Mouse (Mus musculus): ENCODE data around the gene Arhgdig. TPM values are rescaled to one million over a fixed set of nuclear protein-coding genes. Genes with fewer than 3 reads are reported as not detected.
A peak's percentile ranks its signal among the peaks of the same experiment; 100 is the strongest.
"Not testable (repeated sequence)": the region's sequence is repeated elsewhere in the genome, so short reads cannot be mapped to it uniquely, and the experiment has no call there.

The Arhgdig gene
- polyA plus RNA-seq, 1 experiment from 2014 or later, result 21.7 TPM

DNA sequence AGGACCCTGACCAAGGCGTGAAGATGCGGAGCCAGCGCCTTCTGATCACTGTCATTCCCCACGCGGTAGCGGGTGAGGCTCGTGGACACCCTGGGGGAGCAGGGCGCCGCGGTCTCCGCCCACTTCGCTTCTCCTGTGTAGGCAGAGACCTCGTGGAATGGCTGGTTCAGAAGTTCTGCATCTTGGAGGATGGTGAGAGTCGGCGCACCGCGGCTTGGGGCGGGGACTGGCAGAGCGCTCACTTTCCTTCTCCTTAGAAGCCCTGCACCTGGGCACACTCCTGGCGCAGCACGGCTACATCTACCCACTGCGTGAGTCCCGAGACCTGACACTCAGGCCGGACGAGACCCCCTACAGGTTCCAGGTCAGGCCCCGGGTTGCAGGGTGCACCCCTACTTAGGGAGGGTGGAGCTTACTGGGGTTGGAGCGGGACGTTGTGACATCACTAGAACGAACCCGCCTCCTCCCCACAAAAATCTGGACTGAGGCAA lies 4.2 kb downstream of the Arhgdig start:
- DNase-seq, result no peak
- peak overlapping the region; percentile 60 for H3K9ac ChIP-seq
- H3K4me2 ChIP-seq, result peak overlapping the region; percentile 98
- H3K4me3 ChIP-seq (replicated peaks), result peak overlapping the region; percentile 62
- H3K9me3 ChIP-seq (replicated peaks), result no peaks in the 10 kb centered on the region
- 2% methylated on average over 30 of the region's 30 CpGs for WGBS (ENCODE audit: insufficient replicate concordance)
- H3K27me3 ChIP-seq, result peaks cover 85% of the 10 kb centered on the region
- H3K27ac ChIP-seq, result no peak overlapping the region
- H3K36me3 ChIP-seq, result no peaks in the 10 kb centered on the region
- ATAC-seq (ENCODE audit: low read depth), result no peak
- peaks cover 61% of the 10 kb centered on the region for H3K4me1 ChIP-seq (replicated peaks)

DNA sequence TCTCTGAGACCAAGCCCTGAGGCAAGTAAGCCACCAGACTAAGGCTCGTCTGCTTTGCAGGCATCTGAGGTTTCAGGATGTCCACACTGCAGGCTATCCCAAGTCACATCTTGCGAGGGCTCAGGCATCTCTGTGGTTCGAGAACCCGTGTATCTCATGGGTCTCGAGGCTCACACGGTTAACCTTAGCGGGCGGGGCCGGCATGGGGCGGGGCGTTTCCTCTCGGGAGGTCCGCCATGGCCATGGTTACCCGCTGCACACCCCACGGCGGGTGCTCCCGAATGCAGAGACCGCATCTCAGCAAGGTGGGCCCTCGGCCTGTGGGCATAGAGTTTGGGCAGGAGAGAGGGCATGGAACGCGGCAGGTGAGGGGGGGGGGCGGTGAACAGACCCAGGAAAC lies 4.8 kb downstream of the Arhgdig start, which contains the start of gene Rgs11:
Gene Rgs11, plus strand, starts transcription at position 215 of the 400 bp plus-strand sequence.
- H3K27me3 ChIP-seq, result peaks cover 78% of the 10 kb centered on the region
- peak within 1 kb of the TSS; percentile 71 for H3K4me3 ChIP-seq (replicated peaks)
- WGBS (ENCODE audit: insufficient replicate concordance), result under 1% methylated on average over 22 of the region's 22 CpGs
- peaks cover 67% of the 10 kb centered on the region for H3K4me1 ChIP-seq (replicated peaks)
- peak within 1 kb of the TSS; percentile 48 for H3K27ac ChIP-seq
- ATAC-seq (ENCODE audit: low read depth) (no peak), DNase-seq (peak; percentile 48)
- no peaks in the 10 kb centered on the region for H3K9me3 ChIP-seq (replicated peaks)
- H3K9ac ChIP-seq, result peak within 1 kb of the TSS; percentile 60
- peaks cover 5% of the 10 kb centered on the region for H3K36me3 ChIP-seq
- peak within 1 kb of the TSS; percentile 98 for H3K4me2 ChIP-seq

- Histone ChIP-seq H3K36me3 (peaks cover 12% of the 10 kb centered on the region), H3K9ac (no peak overlapping the region), H3K9me3 (replicated peaks) (no peaks in the 10 kb centered on the region), H3K27ac (peak overlapping the region; percentile 48), H3K4me1 (replicated peaks) (peaks cover 75% of the 10 kb centered on the region), H3K4me3 (replicated peaks) (peak overlapping the region; percentile 71; the same call in 1 of the 2 replicates), H3K4me2 (peak overlapping the region; percentile 98), H3K27me3 (peaks cover 73% of the 10 kb centered on the region)
- DNase-seq (no peak), ATAC-seq (ENCODE audit: low read depth) (no peak)
Observed at GRCm38 (mm10) chr17:26201998-26202397, 5.6 kb downstream of the Arhgdig start.

- H3K9ac ChIP-seq, result peak overlapping the region; percentile 81
Observed at GRCm38 (mm10) chr17:26200831-26201705, 6.5 kb downstream of the Arhgdig start.

DNA sequence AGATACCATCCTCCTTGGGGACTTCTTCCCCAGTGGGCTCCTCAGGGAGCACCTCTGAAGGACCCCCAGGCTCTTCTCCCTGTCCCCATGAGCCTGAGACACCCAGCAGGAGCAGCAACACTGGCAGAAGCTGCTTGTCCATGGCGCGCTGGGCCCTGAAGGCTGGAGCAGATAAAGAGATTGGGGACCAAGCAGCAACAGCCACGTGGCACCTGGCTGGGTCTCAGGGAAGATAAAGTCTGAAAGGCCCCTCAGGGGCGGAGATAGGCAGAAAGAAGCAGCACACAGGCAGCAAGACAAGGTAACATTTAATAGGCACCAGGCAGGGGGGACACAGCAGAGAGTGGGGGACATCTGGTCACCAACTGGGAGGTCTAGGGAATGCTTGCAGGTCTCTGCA lies 8.7 kb downstream of the Arhgdig start, which contains the start of gene Pdia2:
Gene Pdia2, minus strand, starts transcription at position 196 of the 400 bp plus-strand sequence.
- Histone ChIP-seq H3K9ac (peak within 1 kb of the TSS; percentile 81), H3K4me1 (replicated peaks) (peaks cover 81% of the 10 kb centered on the region), H3K4me2 (peak within 1 kb of the TSS; percentile 98), H3K9me3 (replicated peaks) (no peaks in the 10 kb centered on the region), H3K27ac (peak within 1 kb of the TSS; percentile 83), H3K4me3 (replicated peaks) (peak within 1 kb of the TSS; percentile 71), H3K27me3 (peaks cover 46% of the 10 kb centered on the region), H3K36me3 (peaks cover 44% of the 10 kb centered on the region)
- WGBS (ENCODE audit: insufficient replicate concordance), result 7% methylated on average over 4 of the region's 4 CpGs
- peak; percentile 79 for ATAC-seq (ENCODE audit: low read depth)
- peak; percentile 80 for DNase-seq

More at GRCm38 (mm10) chr17:26200831-26201705, 6.5 kb downstream of the Arhgdig start:
- H3K36me3 ChIP-seq, result peaks cover 22% of the 10 kb centered on the region
- peaks cover 68% of the 10 kb centered on the region for H3K27me3 ChIP-seq
- WGBS (ENCODE audit: insufficient replicate concordance), result 1% methylated on average over 85 of the region's 92 CpGs
- peak; percentile 78 for ATAC-seq (ENCODE audit: low read depth)
- H3K4me3 ChIP-seq (replicated peaks), result peak overlapping the region; percentile 71
- H3K9me3 ChIP-seq (replicated peaks), result no peaks in the 10 kb centered on the region
- peak overlapping the region; percentile 67 for H3K27ac ChIP-seq
- peak overlapping the region; percentile 98 for H3K4me2 ChIP-seq
- DNase-seq, result peak; percentile 57
- peaks cover 83% of the 10 kb centered on the region for H3K4me1 ChIP-seq (replicated peaks)

DNA sequence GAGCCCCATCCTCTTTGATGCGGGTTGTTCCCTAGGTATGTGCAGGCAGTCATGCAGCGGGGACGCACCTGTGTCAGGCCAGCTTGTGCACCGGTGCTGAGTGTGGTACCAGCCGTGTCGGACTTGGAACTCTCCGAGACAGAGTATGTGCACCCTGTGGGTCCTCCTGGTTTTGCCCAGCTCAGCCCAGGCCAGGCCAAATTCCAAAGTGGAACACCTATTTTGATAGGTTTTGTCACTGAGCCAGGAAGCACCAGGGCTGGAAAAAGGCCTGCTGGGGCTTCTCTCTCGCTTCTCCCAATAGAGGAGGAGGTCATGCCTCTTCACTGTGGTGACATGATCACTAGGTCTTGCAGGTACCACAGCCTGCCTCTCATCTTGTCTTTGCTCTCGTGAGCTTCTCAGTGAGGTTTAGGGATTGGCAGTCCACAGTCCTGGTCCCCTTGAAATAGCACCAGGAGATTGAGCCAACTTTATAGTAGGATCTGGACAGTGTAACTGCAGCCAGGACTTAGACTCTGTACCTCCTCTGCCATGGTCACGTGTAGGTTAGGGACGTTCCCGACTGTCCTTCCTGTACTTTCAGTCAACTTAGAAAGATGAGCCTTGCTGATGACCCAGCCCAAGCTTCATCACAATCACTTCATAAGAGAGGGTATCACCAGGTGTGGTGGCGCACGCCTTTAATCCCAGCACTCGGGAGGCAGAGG lies 14.9 kb downstream of the Arhgdig start:
- WGBS (ENCODE audit: insufficient replicate concordance), result 86% methylated on average over 15 of the region's 15 CpGs

GRCm38 (mm10) chr17:26191486-26191885 lies 16.1 kb downstream of the Arhgdig start:
- not testable (repeated sequence) for H3K4me2 ChIP-seq; H3K27me3 ChIP-seq; H3K9me3 ChIP-seq (replicated peaks); H3K9ac ChIP-seq; DNase-seq; ATAC-seq (ENCODE audit: low read depth); H3K4me1 ChIP-seq (replicated peaks); H3K27ac ChIP-seq; H3K4me3 ChIP-seq (replicated peaks)
- H3K36me3 ChIP-seq, result peaks cover 96% of the 10 kb centered on the region
- 80% methylated on average over 7 of the region's 7 CpGs for WGBS (ENCODE audit: insufficient replicate concordance)

More for the DNA sequence above, 14.9 kb downstream of the Arhgdig start:
- H3K9me3 ChIP-seq (replicated peaks), result no peaks in the 10 kb centered on the region
- H3K4me2 ChIP-seq, result no peak overlapping the region
- DNase-seq (no peak), ATAC-seq (ENCODE audit: low read depth) (no peak)
- H3K4me1 ChIP-seq (replicated peaks), result peaks cover 19% of the 10 kb centered on the region
- H3K36me3 ChIP-seq, result peaks cover 98% of the 10 kb centered on the region
- no peak overlapping the region for H3K4me3 ChIP-seq (replicated peaks)
- no peaks in the 10 kb centered on the region for H3K27me3 ChIP-seq
- H3K27ac ChIP-seq, result no peak overlapping the region
- no peak overlapping the region for H3K9ac ChIP-seq

DNA sequence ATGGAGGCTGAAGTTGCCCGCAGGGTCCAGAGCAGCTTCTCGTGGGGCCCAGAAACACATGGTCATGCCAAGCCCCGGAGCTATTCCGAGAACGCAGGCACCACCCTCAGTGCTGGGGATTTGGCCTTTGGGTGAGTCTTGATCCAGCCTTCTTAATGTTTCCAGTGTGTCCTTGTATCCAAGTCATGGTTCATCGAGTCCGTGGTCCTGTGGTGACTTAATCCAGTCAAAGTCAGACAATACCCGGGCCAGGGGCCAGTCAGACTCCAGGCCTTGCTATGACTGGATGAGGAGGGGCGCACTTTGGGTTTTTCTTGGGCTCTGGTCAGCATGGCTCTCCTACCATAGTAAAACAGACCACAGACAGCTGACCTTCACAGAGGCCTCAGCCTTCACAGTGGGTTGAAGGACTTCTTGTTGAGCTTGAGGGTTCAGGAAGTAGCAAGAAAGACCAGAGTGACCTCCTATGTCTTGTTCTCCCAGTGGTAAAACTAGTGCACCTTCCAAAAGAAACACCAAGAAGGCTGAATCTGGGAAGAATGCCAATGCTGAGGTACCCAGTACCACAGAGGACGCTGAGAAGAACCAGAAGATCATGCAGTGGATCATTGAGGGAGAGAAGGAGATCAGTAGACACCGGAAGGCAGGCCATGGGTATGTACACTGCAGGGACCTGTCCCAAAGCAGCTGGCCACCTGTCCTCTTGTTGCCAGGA lies 19.3 kb downstream of the Arhgdig start:
- ATAC-seq (ENCODE audit: low read depth) (no peak), DNase-seq (no peak)
- 86% methylated on average over 11 of the region's 11 CpGs for WGBS (ENCODE audit: insufficient replicate concordance)
- Histone ChIP-seq H3K4me3 (replicated peaks) (no peak overlapping the region), H3K27ac (no peak overlapping the region), H3K9ac (no peak overlapping the region), H3K9me3 (replicated peaks) (no peaks in the 10 kb centered on the region), H3K4me2 (no peak overlapping the region), H3K36me3 (peaks cover 95% of the 10 kb centered on the region), H3K4me1 (replicated peaks) (no peaks in the 10 kb centered on the region), H3K27me3 (no peaks in the 10 kb centered on the region)

DNA sequence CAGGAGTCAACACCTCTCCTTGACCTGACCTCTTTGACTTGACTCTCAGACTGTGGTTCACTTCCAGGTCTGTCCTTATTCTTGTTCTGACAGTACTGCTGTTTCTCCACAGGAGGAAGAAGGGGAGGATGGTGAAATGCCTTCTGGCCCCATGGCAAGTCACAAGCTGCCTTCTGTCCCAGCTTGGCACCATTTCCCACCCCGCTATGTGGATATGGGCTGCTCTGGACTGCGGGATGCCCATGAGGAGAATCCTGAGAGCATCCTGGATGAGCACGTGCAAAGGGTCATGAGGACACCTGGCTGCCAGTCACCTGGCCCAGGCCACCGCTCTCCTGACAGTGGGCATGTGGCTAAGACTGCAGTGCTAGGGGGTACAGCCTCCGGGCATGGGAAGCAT lies 20.0 kb downstream of the Arhgdig start:
- 86% methylated on average over 5 of the region's 5 CpGs for whole genome bisulfite sequencing (ENCODE audit: insufficient replicate concordance)
- Histone ChIP-seq H3K36me3 (peaks cover 95% of the 10 kb centered on the region), H3K4me2 (no peak overlapping the region)

GRCm38 (mm10) chr17:26181179-26181578 lies 26.4 kb downstream of the Arhgdig start:
- no peaks in the 10 kb centered on the region for H3K4me1 ChIP-seq (replicated peaks)
- H3K4me2 ChIP-seq, result no peak overlapping the region
- DNase-seq (no peak), ATAC-seq (ENCODE audit: low read depth) (no peak)
- no peak overlapping the region for H3K27ac ChIP-seq
- WGBS (ENCODE audit: insufficient replicate concordance), result 86% methylated on average over 3 of the region's 3 CpGs
- H3K27me3 ChIP-seq, result no peaks in the 10 kb centered on the region
- H3K4me3 ChIP-seq (replicated peaks), result no peak overlapping the region
- H3K9ac ChIP-seq, result no peak overlapping the region
- no peaks in the 10 kb centered on the region for H3K9me3 ChIP-seq (replicated peaks)
- H3K36me3 ChIP-seq, result peaks cover 55% of the 10 kb centered on the region

More for the DNA sequence above, 20.0 kb downstream of the Arhgdig start:
- Histone ChIP-seq H3K27ac (no peak overlapping the region), H3K27me3 (no peaks in the 10 kb centered on the region), H3K4me1 (replicated peaks) (no peaks in the 10 kb centered on the region), H3K9me3 (replicated peaks) (no peaks in the 10 kb centered on the region), H3K4me3 (replicated peaks) (no peak overlapping the region), H3K9ac (no peak overlapping the region)
- ATAC-seq (ENCODE audit: low read depth) (no peak), DNase-seq (no peak)

DNA sequence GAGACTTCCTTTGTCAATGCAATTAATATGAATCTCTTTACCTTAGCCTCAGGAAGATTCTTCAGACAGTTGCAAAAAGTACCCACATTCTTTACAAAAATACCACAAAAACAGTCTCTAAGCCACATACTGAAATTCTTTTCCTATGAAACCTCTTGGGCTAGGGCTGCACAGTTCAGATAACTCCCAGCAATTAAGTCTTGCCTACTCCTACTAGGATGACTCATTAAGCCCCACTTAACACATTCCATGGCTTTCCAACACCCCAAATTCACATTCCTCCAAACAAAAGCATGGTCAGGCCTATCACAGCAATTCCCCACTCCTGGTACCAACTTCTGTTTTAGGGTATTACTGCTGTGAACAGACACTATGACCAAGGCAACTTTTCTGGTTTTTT lies 29.0 kb downstream of the Arhgdig start:
- no peak for ATAC-seq (ENCODE audit: low read depth)
- Histone ChIP-seq H3K27ac (no peak overlapping the region), H3K36me3 (peaks cover 45% of the 10 kb centered on the region)

More for the DNA sequence above, 29.0 kb downstream of the Arhgdig start:
- Histone ChIP-seq H3K9ac (no peak overlapping the region), H3K27me3 (no peaks in the 10 kb centered on the region), H3K4me2 (no peak overlapping the region), H3K9me3 (replicated peaks) (no peaks in the 10 kb centered on the region), H3K4me3 (replicated peaks) (no peak overlapping the region), H3K4me1 (replicated peaks) (no peaks in the 10 kb centered on the region)
- no peak for DNase-seq
